Mouse (Mus musculus) left cerebral cortex, postnatal 4 days (tissue): ENCODE measurements around the gene Cables2. TPM values are rescaled to one million over a fixed set of nuclear protein-coding genes. Genes with fewer than 3 reads are reported as not detected.

ENCODE experiments used
- DNase-seq: peaks from one replicate; pipeline ENCODE4 v3.0.0-alpha.2; 2022
- intact Hi-C: fragments of 180-260 bp; cut with DNase I; formaldehyde crosslinking; loops from one replicate; pipeline ENCODE4 v1.15.1; 2025
- total RNA-seq, 2 experiments: library from RNA; stranded (reverse); gene quantifications; 2 replicates each; pipeline ENCODE4 v1.2.3; 2021

Gene Cables2
- total RNA-seq, 2 experiments from 2014 or later: 47.2 to 48.6 TPM

DNA sequence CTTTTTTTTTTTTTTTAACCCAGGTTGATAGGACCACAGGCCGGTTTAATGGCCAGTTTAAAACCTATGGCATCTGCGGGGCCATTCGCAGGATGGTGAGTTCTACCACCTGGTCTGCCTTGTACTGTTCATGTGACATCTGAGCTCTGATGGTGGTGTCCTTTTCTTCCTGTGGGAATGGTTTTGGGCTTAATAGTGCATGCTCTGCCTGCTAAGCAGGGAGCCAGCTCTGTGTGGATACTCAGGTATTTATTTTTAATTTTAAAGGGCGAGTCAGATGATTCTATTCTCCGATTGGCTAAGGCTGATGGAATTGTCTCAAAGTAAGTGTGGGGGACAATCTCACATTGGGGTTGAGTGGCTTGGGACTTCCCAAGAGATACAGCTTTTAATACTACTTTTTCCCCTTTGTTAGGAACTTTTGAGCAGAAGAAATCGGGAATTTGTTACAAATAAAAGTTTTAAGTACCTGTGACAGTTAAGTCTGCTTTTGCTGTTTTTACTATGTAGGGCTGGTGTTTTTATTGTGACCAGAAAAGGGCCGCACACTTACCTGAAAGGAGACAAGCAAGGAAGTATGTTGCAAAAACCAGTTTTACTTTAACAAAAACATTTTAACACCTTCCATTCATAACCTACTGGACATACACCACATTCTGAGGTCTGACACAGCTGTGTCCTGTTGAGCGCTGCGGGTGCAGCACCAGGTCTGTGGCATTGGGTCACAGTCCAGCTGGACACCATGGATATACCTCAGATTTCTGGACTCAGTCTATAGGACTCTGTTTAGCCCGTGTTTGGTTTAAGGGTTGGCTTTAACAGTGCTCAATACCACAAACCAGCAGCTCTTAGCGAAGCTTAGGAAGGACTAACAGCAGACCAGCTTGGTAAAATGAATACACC lies 15.1 kb downstream of the Cables2 start:
- no peak for DNase-seq
- intact Hi-C loops: loop anchor here (10.0 kb wide), 1 partner anchor 183 kb away; the partner anchor contains the start of gene Mtg2

DNA sequence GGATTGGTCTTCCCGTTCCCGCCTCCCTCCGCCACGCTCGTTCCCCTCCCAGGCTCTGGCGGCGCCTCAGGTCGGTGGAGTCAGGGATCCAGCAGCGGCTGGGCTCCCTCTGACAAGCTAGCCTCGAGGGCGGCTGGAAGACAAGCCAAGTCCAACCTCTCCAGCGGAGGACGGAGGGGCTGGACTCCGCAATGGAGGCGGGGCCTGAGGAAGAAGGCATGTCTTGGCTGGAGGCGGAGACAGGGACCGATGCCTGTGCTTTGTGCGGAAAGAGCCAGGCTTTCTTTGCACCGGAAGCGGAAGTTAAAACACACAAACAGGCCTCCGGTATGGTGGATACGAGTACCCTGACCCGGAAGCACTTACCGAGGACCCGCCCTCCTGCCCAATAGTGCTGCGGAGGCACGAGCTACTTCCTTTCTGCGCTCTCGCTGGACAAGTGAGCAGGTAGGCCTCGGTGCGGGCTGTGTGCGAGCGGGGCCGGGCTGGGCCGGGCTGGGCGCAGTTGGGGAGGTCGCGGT lies 16.2 kb downstream of the Cables2 start, which contains the start of gene Rps21:
TSS of gene Rps21 (plus strand) at position 377 of the 521 bp plus-strand sequence.
- peak; percentile 97 for DNase-seq
- intact Hi-C loops: loop anchor here (10.0 kb wide), 1 partner anchor 182 kb away; the partner anchor contains the start of gene Mtg2

DNA sequence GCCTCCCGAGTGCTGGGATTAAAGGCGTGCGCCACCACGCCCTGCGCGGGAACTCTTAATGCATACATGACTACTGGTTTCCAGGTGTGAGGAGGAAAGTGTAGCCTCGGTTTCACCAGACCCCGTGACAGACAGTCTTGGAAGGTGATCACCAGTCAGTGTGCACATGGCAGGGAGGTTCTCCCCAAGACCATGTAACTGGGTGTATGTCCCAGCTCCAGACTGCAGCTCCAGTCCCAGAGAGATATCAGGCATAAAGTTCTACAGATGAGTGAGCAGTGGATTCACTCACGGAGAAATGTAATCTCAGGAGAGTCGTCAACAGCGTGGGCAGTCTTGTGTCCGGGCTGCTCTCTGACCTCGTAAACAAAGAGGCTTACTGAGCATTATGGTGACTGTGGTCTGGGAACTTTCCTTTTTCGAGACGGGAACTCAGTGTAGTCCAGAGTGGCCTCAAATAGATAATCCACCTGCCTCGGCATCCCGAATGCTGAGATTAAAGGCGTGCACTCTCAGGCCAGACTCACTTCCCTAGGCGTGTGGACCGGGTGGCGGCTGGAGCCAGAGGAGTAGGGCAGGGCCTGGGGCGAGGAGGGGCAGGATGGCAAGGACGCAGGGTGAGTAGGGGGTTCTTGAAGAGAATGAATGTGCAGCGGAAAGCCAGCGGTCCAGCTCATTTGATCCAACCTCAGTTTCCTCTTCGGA lies 16.8 kb downstream of the Cables2 start:
- intact Hi-C loops: loop anchor here (10.0 kb wide), 1 partner anchor 182 kb away; the partner anchor contains the start of gene Mtg2
- no peak for DNase-seq

DNA sequence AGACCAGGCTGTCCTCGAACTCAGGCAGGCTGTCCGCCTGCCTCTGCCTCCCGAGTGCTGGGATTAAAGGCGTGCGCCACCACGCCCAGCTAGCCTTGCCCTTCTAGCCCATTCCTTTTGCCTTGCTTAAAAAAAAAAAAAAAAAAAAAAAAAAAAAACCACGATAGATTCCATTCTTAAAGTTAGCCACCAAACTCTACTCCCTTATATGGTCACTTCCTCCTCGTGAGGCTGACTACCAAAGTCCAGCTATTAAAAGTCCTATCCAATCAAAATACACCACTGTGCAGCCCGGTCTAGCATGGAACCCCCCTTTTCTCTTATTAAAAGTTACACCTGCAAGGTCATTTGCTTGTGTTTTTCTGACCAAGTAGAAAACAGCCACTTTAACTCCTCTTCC lies 17.6 kb downstream of the Cables2 start:
- intact Hi-C loops: loop anchor here (10.0 kb wide), 1 partner anchor 181 kb away; the partner anchor contains the start of gene Mtg2
- no peak for DNase-seq

DNA sequence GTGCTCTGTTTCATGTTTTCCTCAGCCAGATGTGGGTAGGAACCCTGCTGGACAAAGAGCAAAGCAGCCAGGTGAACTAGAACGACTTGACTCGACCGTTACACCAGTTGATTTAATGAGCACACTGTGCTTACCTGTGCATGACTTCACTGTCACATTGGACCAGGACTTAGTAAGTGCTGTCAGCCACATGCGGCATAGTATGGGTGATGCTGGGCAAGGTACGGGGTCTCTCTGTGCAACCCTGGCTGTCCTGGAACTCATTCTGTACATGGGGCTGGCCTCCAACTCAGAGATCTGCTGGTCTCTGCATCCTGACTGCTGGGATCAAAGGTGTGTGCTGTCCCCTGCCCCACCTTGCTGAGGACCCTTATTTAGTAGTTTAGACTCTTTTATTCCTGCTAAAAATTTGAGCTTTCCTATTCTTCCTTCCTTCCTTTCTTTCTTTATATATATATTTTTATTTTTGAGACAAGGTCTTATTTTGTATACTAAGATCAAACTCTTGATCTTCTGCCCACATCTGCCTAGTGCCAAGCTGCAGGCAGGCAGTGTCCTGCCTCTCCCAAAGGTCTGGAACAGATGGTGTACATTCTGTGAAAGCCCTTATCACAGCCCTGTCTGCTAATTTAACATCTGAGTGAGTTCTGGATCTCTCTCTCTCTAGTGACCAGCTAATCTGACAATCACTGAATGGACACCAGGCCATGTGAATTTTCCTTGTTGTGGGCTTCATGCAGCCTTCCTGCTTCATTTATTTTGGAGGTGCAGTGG lies 18.7 kb downstream of the Cables2 start:
- intact Hi-C loops: loop anchor here (5.0 to 10.0 kb wide), 2 partner anchors 87 to 180 kb away; partner anchors contain the start of gene Mtg2
- no peak for DNase-seq

DNA sequence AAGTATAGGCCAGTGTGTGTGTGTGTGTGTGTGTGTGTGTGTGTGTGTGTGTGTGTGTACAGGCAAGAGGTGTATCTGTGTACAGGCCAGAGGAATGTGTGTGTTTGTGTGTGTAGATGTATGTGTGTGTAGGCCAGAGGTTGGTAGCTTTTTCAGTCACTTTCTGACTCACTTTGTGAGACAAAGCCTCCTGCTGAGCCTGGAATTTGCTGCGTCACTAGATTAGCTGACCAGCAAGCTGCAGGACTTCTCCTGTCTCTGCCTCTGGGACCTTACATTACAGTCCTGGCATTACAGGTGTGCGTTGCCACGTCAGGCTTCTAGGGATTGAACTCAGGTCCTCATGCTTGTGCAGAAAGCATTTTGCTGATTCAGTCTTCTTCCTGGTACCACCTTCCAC lies 21.5 kb downstream of the Cables2 start:
- DNase-seq: no peak
- intact Hi-C loops: loop anchor here (5.0 to 10.0 kb wide), 2 partner anchors 85 to 177 kb away; partner anchors contain the start of gene Mtg2

DNA sequence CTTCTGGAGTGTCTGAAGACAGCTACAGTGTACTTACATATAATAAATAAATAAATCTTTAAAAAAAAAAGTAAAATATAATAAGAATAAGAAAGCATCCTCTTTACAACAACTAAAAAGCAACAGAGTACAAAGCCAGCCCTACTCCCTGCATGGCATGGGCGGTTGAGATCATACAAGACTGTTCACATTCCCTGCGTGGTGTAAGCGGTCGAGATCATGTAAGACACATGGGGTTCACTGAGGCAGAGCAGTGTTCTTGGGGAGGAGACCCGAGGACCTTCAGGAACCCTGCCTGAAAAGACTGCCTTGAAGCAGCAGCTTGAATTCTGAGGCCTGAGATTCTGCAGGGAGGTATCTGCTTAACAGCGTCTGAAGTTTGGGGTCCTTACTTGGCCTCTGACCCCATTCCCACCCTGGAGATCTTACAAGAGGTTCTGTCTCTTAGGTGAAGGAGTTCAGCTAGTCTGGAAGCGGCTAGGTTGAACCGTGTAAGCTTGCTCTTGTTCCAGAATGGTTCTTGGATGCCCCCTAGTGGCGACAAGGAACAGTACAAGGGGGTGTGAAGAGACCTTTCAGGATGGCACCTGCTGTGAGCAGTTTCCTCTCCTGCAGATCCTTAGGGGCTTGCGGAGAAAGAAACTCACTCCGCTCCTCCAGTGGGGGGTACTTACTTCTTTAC lies 22.2 kb downstream of the Cables2 start:
- peak; percentile 80 for DNase-seq
- intact Hi-C loops: loop anchor here (5.0 to 10.0 kb wide), 2 partner anchors 84 to 176 kb away; partner anchors contain the start of gene Mtg2

DNA sequence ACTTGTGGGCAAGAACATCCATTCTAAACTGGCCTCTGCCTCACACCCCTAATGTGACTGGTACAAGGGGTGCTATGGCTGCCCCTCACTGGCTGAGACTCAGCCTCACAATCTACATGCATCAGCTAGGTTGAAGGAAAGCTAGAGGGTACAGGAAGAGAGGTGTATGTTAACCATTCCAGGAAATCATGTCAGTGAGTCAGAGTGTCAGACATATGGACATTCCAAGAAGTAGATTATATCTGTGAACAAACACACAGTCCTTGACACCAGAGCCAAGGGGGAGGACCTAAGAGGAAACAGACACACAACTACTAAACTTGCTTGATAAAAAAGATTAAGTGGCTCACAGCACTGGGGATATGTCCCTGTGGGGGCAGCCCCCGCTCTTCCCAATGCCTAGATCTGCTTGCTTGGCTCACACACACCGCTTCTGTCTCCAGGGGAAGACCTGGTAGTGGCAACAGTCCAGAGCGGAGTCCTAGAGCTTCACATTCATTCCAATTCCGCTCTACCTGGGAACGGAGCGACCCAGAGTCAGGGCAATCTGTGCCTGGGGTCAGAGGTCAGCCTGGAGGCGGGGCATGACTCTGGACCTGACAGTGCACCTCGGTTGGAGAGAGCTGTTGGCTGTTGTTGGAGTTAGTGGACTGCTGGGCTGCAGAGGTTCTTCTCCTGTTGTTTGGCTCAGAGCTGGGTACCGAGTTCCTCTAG lies 24.2 kb downstream of the Cables2 start:
- no peak for DNase-seq
- intact Hi-C loops: no loop called here

DNA sequence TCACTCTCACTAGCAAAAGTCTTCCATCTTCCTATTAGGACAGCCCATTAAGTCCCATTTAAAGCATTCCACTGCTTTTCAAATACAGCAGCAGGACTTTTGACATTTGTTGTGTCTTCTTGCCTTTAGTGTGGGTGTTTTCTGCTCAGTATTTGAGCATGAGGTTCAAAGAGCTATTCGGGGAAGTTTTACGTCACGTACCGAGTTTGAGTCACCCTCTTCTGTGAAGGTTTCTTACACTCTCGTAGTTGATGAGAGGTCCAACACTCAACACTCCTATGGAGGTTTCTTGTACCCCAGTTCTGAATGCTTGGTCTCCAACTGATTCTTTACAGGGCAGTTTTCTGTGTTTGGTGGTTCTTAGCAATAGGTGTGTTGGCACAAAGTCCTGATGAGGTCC lies 25.4 kb downstream of the Cables2 start:
- no peak for DNase-seq
- intact Hi-C loops: no loop called here

DNA sequence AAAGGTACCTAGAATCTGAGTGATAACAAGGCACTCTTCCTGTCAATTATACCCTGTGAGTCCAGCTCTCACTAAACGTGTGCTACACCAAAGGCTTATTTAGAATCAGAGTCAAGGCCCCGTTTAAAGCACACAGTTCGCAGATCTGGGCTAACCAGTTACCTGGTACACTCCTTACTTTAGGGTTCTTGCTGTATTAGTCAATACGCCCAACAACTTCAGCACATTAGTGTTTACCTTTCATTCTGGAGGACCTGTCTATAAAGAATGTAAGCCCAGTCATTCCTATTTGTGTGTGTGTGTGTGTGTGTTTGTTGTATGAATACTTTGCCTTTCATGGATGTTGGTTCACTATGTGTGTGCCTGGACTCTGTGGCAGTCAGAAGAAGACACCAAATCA lies 30.2 kb downstream of the Cables2 start:
- intact Hi-C loops: no loop called here
- DNase-seq: no peak

DNA sequence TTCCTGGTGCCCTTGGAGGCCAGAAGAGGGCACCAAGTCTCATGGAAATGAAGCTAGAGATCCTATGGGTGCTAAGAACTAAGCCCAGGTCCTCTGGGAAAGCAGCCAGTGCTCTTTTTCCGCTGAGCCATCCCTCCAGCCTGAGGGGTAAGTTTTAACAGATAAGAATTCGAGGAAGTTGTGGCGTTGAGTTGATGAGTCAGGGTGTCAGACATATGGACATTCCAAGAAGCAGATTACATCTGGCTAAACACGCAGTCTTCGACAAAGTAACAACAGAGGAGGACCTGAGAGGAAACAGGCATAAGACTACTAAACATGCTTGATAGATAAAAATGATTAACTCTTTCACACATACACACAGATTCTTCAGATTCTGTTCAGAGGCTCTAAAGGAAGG lies 34.7 kb downstream of the Cables2 start:
- no peak for DNase-seq
- intact Hi-C loops: no loop called here

DNA sequence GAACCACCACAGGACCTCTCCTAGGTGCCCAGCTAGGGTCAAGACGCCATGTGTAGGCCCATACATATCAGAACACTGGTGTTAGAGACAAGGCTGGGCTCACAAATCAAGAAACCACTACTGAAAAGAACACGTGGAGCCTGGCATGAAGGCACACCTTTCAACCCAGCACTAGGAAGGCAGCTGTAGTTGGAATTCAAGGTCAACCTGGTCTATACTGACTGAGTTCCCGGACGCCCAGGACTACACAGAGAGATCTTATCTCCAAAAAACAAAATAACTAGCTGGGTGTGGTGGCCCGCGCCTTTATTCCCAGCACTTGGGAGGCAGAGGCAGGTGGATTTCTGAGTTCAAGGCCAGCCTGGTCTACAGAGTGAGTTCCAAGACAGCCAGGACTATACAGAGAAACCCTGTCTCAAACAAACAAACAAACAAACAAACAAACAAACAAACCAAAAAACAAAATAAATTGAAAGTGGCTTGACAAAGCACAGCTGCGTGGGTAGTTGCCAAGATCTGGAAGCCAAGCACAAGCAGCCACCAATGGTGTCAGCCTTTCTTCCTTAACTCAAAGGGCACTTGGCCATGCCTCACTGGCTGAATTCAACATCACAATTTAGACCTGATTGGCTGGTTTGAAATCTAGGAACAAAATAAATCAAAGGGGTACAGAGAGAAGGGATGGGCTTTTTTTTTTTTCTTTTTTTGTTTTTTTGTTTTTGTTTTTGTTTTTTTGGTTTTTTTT lies 35.5 kb downstream of the Cables2 start:
- intact Hi-C loops: no loop called here
- DNase-seq: no peak

DNA sequence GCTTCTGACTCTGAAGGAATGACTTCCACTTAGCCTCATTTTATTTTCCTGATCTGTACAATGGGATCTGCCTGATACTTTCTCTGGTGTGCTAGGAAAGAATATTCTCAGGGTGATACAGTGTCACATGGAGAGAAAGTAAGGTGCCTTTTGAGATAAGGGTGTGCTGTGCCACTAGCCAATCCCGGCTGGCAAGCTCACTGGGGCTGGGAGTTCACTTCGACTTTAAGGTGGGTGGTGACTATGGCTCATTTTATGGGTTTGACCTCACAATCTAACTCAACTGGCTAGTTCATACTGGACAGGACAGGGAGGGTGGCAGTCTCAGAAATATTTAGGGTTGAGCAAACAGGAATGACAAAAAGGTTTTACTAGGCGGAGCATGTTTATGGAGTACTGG lies 36.4 kb downstream of the Cables2 start:
- intact Hi-C loops: no loop called here
- no peak for DNase-seq

DNA sequence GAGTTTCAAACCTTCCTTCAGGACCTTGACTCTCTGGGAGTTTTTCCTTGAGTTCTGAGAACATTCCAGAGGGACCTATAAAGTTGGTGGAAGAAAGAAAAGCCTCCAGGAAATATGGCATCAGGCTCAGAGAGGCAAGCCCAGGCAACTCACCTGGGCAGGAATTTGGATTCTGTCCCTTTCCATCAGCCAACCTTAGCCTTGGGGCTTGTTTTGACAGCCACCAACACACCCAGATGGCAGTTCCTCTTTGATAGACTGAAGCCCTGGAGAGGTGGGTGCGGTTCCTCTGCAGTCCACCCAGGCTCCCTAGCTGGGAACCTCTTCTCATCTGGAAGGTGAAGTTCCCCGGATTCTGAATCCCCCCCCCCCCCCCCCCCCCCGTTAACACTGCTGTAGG lies 36.8 kb downstream of the Cables2 start:
- intact Hi-C loops: no loop called here
- no peak for DNase-seq

DNA sequence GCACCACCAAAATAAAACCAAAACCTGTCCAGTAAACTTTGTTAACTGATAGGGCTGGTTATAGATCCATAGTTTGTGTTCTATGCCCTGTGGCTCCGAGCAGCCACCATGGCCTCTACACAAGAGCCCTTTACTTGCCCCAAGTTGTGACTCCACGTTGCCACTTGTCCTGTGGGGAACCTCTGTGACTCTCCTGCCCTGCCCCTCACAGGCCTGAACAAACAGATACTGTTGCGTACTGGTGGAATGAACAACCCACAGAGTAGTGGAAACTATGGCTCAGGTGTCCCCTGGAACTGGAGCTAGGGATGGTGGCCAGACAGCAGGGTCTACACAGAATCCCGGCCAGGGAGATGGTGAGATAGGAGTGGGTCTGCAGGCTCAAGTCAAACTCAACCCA lies 37.5 kb downstream of the Cables2 start:
- intact Hi-C loops: no loop called here
- DNase-seq: no peak

DNA sequence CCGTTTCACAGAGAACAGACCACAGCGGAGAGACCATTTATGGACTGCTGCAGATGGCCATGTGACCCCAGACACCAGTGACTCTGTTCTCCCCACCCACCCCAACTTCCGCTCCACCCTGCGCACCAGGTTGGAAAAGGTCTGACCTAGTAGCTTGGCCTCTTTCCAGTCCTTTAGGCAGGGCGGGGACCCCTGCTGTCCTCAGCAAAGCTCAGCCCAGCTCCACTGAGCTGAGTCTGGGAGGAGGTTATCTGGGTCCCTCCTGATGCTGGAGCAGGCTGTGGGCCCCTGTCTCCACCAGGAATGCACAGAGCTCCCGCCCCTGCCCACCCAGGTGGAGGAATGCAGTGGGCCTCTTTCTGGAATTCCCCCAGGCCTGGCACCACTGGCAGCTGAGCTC lies 38.3 kb downstream of the Cables2 start:
- intact Hi-C loops: no loop called here
- DNase-seq: no peak

DNA sequence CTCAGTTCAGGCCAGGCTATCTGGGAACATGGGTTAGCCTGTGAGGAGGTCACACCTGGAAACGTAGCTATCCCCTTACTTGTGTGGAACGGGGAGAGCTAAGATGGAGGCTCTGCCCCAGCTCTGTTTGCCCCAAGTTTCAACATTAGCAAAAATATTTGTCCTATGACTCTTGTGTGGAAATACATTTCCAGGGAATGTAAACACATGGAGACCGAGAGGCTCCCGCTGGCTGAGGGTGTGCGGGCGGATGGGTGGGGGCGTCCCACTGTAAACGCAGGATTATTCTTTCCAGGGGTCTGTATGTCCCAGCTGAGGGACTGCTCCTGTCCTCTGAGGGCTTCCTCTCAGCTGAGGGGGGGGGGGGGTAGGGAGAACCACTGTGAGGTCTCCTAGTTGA lies 38.9 kb downstream of the Cables2 start:
- intact Hi-C loops: no loop called here
- DNase-seq: no peak

DNA sequence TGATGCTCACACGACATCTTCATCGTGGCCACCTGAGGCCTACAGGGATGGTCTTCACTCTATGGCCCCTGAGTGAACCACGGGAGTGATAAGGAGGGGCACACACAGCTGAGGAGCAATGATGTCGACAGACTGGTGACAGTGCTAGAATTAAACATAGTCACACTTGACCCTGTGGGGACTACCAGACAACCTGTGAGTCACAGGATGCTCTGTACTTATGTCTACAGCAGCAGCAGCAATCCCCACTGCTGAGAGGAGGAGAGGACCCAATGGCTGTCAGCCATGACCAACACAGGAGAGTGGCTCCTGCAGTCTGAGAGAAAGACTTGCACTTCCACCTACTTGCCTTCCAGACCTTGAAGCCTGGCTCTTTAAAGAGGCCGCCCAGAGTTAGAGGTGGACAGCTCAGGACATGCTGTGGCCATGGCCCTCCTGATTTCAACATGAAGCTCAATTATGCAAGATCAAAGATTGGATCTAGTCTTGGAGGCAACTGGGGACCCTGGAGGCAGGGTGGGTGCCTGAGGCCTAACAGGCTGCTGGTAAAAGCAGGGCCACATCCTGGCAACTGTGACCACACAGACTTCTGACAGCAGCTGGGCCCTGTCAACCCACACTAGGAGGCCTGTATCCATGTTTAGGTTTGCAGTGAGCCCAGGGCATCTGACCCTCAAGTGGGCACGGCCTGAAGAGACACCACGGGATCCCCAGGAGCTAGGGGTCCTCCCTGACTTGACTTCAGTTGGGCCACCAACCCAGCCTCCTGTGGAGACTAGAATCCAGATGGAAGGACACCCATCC lies 40.0 kb downstream of the Cables2 start:
- DNase-seq: no peak
- intact Hi-C loops: no loop called here
